Mouse (Mus musculus) E14TG2a.4 (cell line): ENCODE data around the gene Acot1.

ENCODE experiments used
- CTCF ChIP-seq: conservative IDR thresholded peaks from 2 replicates; pipeline ENCODE4 v1.5.1; 2014; ENCODE audit warnings: low read length
- NANOG ChIP-seq: IDR thresholded peaks from 2 replicates; pipeline ENCODE4 v1.6.1; 2014; ENCODE audit warnings: borderline replicate concordance, low read length, mixed read lengths
- POU5F1 ChIP-seq: IDR thresholded peaks from 2 replicates; pipeline ENCODE4 v1.6.1; 2014; ENCODE audit warnings: low read length, borderline replicate concordance

DNA sequence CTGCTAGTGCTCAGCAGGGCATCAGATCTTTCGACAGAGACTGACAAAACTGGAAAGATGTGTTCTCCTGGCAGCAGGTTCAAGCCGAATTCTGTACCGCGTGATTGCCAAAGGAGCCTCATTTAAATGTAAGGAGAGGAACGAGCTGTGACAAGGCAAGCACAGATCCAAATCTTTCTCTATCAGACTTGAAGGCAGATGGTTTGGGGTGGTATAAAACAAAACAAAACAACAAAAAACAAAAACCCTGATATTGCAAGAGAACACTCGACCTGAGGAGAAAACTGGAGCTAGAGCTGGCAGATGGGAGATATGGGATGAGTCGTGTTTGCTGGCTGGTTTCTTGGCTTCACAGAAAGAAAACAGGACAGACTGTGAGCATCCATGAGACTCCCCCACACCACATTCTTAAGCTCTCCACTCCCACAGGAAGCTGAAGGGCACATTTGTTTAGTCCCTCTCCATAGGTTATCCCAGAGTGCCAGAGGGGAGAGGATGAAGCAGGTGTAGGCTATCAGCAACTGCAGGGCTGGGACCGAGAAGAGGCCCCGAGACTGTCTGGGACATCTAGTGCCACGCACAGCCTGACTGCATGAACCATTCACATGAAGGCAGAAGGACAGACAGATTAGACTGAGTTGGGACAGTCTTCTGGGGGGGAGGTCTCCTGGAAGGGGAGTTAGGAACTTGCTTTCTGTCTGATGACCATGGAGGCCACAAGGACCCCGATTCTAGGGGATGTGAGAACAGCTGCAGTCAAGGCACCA is 10.8 kb upstream of the Acot1 start:
- TF ChIP-seq CTCF = no peak
- TF ChIP-seq NANOG = no peak
- TF ChIP-seq POU5F1 = no peak
